Mouse (Mus musculus): Measurements from ENCODE around the gene Prr5.

- TF ChIP-seq POLR2A (IDR thresholded peaks at IDR 0.05; ENCODE audit: low read depth, low read length) (no peak), CTCF (IDR thresholded peaks at IDR 0.05; ENCODE audit: extremely low read depth, insufficient read depth, insufficient read length, insufficient replicate concordance) (peak; percentile 92)
These were observed 30.9 kb downstream of the Prr5 start for GRCm38 (mm10) chr15:84700147-84700794.
